Comparison of ENCODE assay signal across 10 mouse cellular contexts in genomic region chr9:41327561-41327960, GRCm38 (mm10).
DNase-seq lines count a peak whose midpoint lies in the region; ATAC-seq and TF ChIP-seq lines count a peak whose summit lies in the region.
"Had no signal": no experiment of that assay in that cellular context is flagged by ENCODE, and none has a peak within 500 bp of the region (broad histone marks: within the 10 kb centered on the region; RNA-seq: fewer than 3 reads in every experiment).

No protein-coding gene starts in this region.

- no peak for ATAC-seq in midbrain, postnatal 0 days (ENCODE audit: low FRiP score)
- ATAC-seq in hindbrain, postnatal 0 days, result no peak
- ATAC-seq in stomach, embryonic 16.5 days (ENCODE audit: insufficient read depth, low FRiP score), result no peak
- no peak for ATAC-seq in inflammation-experienced regulatory T-cells, adult 6 months
- ATAC-seq: liver, embryonic 12.5 days had no signal

- H3K4me3 ChIP-seq in midbrain, embryonic 10.5 days, result peak overlapping the region; percentile 48
- H3K4me3 ChIP-seq in midbrain, postnatal 0 days (ENCODE audit: low read depth, low read length), result no peak overlapping the region
- peak overlapping the region; percentile 39 for H3K4me3 ChIP-seq in embryonic fibroblast, embryonic 13.5 days (ENCODE audit: insufficient read depth, low read length)
- no peak overlapping the region for H3K4me3 ChIP-seq in hindbrain, postnatal 0 days (ENCODE audit: low read length)
- H3K4me3 ChIP-seq in stomach, embryonic 16.5 days (replicated peaks; ENCODE audit: low read length), result no peak overlapping the region
- H3K4me3 ChIP-seq: erythroblast, embryonic 14.5 days; liver, embryonic 12.5 days had no signal

- H3K9me3 ChIP-seq in midbrain, embryonic 10.5 days (replicated peaks), result peaks cover 5% of the 10 kb centered on the region; the same call in 1 of the 2 replicates
- no peaks in the 10 kb centered on the region for H3K9me3 ChIP-seq in midbrain, postnatal 0 days (ENCODE audit: low read length)
- H3K9me3 ChIP-seq in hindbrain, postnatal 0 days (ENCODE audit: low read length), result no peaks in the 10 kb centered on the region
- H3K9me3 ChIP-seq in stomach, embryonic 16.5 days (replicated peaks; ENCODE audit: control insufficient read depth, low read length), result no peaks in the 10 kb centered on the region
- H3K9me3 ChIP-seq: liver, embryonic 12.5 days had no signal

- DNase-seq in midbrain, embryonic 10.5 days (ENCODE audit: low spot score), result no peak
- no peak for DNase-seq in midbrain, postnatal 0 days (ENCODE audit: low spot score)
- DNase-seq in hindbrain, postnatal 0 days (ENCODE audit: low spot score), result no peak
- DNase-seq in urinary bladder, adult 18-20 months (ENCODE audit: low spot score in 2 of 2), result no peak

- WGBS in midbrain, embryonic 10.5 days, result 61% methylated on average over 1 of the region's 1 CpGs
- 13% methylated on average over 1 of the region's 1 CpGs for WGBS in midbrain, postnatal 0 days
- 15% methylated on average over 1 of the region's 1 CpGs for WGBS in hindbrain, postnatal 0 days
- WGBS in stomach, embryonic 16.5 days, result 48% methylated on average over 1 of the region's 1 CpGs

- TF ChIP-seq CTCF in midbrain, postnatal 0 days (IDR thresholded peaks at IDR 0.05), result no peak
- TF ChIP-seq CTCF in embryonic fibroblast, embryonic 13.5 days (IDR thresholded peaks at IDR 0.05; ENCODE audit: borderline replicate concordance, insufficient read depth, low read length), result no peak
- TF ChIP-seq CTCF in hindbrain, postnatal 0 days (IDR thresholded peaks at IDR 0.05; ENCODE audit: low read depth), result no peak

- no peak overlapping the region for H3K9ac ChIP-seq in midbrain, postnatal 0 days (replicated peaks; ENCODE audit: low read length, poor library complexity, severe bottlenecking)
- H3K9ac ChIP-seq in hindbrain, postnatal 0 days (replicated peaks; ENCODE audit: low read length), result no peak overlapping the region
- no peak overlapping the region for H3K9ac ChIP-seq in stomach, embryonic 16.5 days (ENCODE audit: low read length)
- H3K9ac ChIP-seq: liver, embryonic 12.5 days had no signal

- peaks cover 18% of the 10 kb centered on the region for H3K36me3 ChIP-seq in midbrain, embryonic 10.5 days
- no peaks in the 10 kb centered on the region for H3K36me3 ChIP-seq in midbrain, postnatal 0 days (ENCODE audit: insufficient read depth, low read length)
- no peaks in the 10 kb centered on the region for H3K36me3 ChIP-seq in hindbrain, postnatal 0 days (ENCODE audit: insufficient read depth, low read length)
- H3K36me3 ChIP-seq in stomach, embryonic 16.5 days (ENCODE audit: control insufficient read depth, insufficient read depth, low read length), result no peaks in the 10 kb centered on the region
- H3K36me3 ChIP-seq: liver, embryonic 12.5 days had no signal

- no peaks in the 10 kb centered on the region for H3K27me3 ChIP-seq in midbrain, embryonic 10.5 days (ENCODE audit: low read depth, poor library complexity, severe bottlenecking)
- H3K27me3 ChIP-seq in midbrain, postnatal 0 days (ENCODE audit: insufficient read depth, low read length), result no peaks in the 10 kb centered on the region
- H3K27me3 ChIP-seq in hindbrain, postnatal 0 days (ENCODE audit: insufficient read depth, low read length), result no peaks in the 10 kb centered on the region
- H3K27me3 ChIP-seq in stomach, embryonic 16.5 days (ENCODE audit: control insufficient read depth, insufficient read depth, low read length), result no peaks in the 10 kb centered on the region
- H3K27me3 ChIP-seq: liver, embryonic 12.5 days; Patski had no signal

- H3K27ac ChIP-seq in midbrain, embryonic 10.5 days (replicated peaks), result peak overlapping the region; percentile 86
- H3K27ac ChIP-seq in midbrain, postnatal 0 days (ENCODE audit: low read depth, low read length), result no peak overlapping the region
- peak overlapping the region; percentile 99 for H3K27ac ChIP-seq in embryonic fibroblast, embryonic 13.5 days (ENCODE audit: insufficient read depth, low read length)
- 0 out of 2 replicates have a peak overlapping the region, but pooled peaks have one; percentile 16 for H3K27ac ChIP-seq in hindbrain, postnatal 0 days
- H3K27ac ChIP-seq in stomach, embryonic 16.5 days (ENCODE audit: low read length), result no peak overlapping the region; the same call in 1 of the 2 replicates
- H3K27ac ChIP-seq: liver, embryonic 12.5 days had no signal

- no peak overlapping the region for H3K4me2 ChIP-seq in midbrain, postnatal 0 days (ENCODE audit: low read depth, low read length, poor library complexity, severe bottlenecking)
- H3K4me2 ChIP-seq in hindbrain, postnatal 0 days (ENCODE audit: low read depth, low read length), result peak overlapping the region; percentile 52
- peak overlapping the region; percentile 38; the same call in 1 of the 2 replicates for H3K4me2 ChIP-seq in stomach, embryonic 16.5 days (ENCODE audit: low read depth, low read length)
- H3K4me2 ChIP-seq: liver, embryonic 12.5 days had no signal

- H3K4me1 ChIP-seq in midbrain, embryonic 10.5 days, result peaks cover 58% of the 10 kb centered on the region
- peaks cover 4% of the 10 kb centered on the region; the same call in 1 of the 2 replicates for H3K4me1 ChIP-seq in midbrain, postnatal 0 days (ENCODE audit: insufficient read depth, low read length)
- 0 out of 2 replicates have a peak, but pooled peaks cover 7% of the 10 kb centered on the region for H3K4me1 ChIP-seq in embryonic fibroblast, embryonic 13.5 days (ENCODE audit: control insufficient read depth, insufficient read depth, low read length)
- peaks cover 4% of the 10 kb centered on the region; the same call in 1 of the 2 replicates for H3K4me1 ChIP-seq in hindbrain, postnatal 0 days (ENCODE audit: insufficient read depth, low read length)
- peaks cover 16% of the 10 kb centered on the region; the same call in 1 of the 2 replicates for H3K4me1 ChIP-seq in stomach, embryonic 16.5 days (ENCODE audit: control insufficient read depth, insufficient read depth, low read length)
- H3K4me1 ChIP-seq: liver, embryonic 12.5 days had no signal

- TF ChIP-seq POLR2A in embryonic fibroblast, embryonic 13.5 days (IDR thresholded peaks at IDR 0.05; ENCODE audit: low read depth, low read length), result no peak

Comparison
In these comparisons a context has a peak if more than half of its experiments do, and no peak if none do; other contexts are left out.
1. H3K27ac ChIP-seq: peak in midbrain, embryonic 10.5 days (single experiment), embryonic fibroblast, embryonic 13.5 days (single experiment) and hindbrain, postnatal 0 days (single experiment); none in midbrain, postnatal 0 days (single experiment) and stomach, embryonic 16.5 days (single experiment).
2. H3K4me3 ChIP-seq: peak in midbrain, embryonic 10.5 days (single experiment) and embryonic fibroblast, embryonic 13.5 days (single experiment); none in midbrain, postnatal 0 days (single experiment), hindbrain, postnatal 0 days (single experiment) and stomach, embryonic 16.5 days (single experiment).